Mouse (Mus musculus): ENCODE results near the gene Wdr6. TPM values are rescaled to one million over a fixed set of nuclear protein-coding genes. Genes with fewer than 3 reads are reported as not detected.

Wdr6 gene
- polyA plus RNA-seq, 1 experiment from 2014 or later, result 71.4 TPM

- Histone ChIP-seq H3K4me2 (replicated peaks) (no peak overlapping the region), H3K4me3 (replicated peaks) (no peak overlapping the region), H3K9me3 (no peaks in the 10 kb centered on the region), H3K27ac (no peak overlapping the region), H3K9ac (no peak overlapping the region), H3K4me1 (replicated peaks) (peaks cover 22% of the 10 kb centered on the region), H3K36me3 (no peaks in the 10 kb centered on the region), H3K27me3 (replicated peaks) (no peaks in the 10 kb centered on the region)
- ATAC-seq, result no peak
- 88% methylated on average over 4 of the region's 4 CpGs for WGBS
These were observed 12.9 kb upstream of the Wdr6 start for GRCm38 (mm10) chr9:108591462-108591861.

DNA sequence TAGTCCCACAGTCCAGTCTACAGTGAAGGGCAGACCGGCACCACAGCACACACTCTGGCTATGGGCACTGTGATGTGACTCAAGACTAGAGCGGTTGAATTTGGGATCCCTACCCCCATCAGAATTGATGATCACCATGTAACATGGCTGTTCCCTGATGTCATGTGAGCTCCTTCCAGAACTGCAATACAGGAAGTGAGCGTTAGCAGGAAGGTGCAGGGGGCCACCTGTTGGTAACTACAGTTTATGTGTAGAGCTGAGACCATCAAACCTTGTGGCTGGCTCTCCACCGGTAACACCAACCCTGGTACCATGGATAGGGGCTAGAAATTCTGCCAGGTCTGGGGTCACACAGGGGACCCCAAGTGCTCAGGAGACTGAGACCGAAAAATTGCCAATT lies 10.7 kb upstream of the Wdr6 start:
- 60% methylated on average over 5 of the region's 5 CpGs for WGBS
- H3K9me3 ChIP-seq, result no peaks in the 10 kb centered on the region
- peaks cover 22% of the 10 kb centered on the region for H3K4me1 ChIP-seq (replicated peaks)
- H3K36me3 ChIP-seq, result no peaks in the 10 kb centered on the region
- H3K9ac ChIP-seq, result no peak overlapping the region
- H3K27ac ChIP-seq, result no peak overlapping the region
- no peaks in the 10 kb centered on the region for H3K27me3 ChIP-seq (replicated peaks)
- no peak overlapping the region for H3K4me3 ChIP-seq (replicated peaks)
- H3K4me2 ChIP-seq (replicated peaks), result no peak overlapping the region
- no peak for ATAC-seq

DNA sequence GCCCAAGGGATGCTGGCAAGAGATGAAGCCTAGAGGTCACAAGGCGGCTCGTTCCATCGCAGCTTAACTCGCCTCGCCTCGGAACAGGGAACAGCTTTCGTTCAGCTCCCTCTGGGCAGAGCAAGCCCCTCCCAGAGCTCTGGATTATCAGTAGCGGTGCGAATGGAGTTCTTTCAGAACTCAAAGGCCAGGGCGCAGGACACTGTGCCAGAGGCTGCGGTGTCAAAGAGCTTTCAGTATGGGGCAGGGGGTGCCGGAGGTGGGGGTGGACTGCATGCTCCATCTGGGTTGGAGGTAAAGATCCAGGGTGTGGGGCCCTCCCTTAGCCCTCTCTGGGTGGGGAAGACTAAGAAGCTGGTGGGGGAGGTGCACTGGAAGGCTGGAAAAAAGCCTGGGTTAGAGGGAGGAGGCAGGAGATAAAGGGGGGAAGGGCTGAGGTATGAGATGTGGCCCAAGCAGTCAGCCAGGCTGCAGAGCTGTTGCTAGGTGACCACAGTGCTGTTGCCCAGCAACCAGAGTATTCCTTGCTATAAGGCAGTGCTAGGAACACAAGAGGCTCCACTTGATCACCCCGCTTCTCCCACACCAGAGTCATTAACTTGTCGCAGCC lies 9.1 kb upstream of the Wdr6 start:
- H3K9ac ChIP-seq, result no peak overlapping the region; the same call in 1 of the 2 replicates
- H3K4me3 ChIP-seq (replicated peaks), result 0 out of 2 replicates have a peak overlapping the region, but pooled peaks have one; percentile 4
- peaks cover 22% of the 10 kb centered on the region for H3K4me1 ChIP-seq (replicated peaks)

DNA sequence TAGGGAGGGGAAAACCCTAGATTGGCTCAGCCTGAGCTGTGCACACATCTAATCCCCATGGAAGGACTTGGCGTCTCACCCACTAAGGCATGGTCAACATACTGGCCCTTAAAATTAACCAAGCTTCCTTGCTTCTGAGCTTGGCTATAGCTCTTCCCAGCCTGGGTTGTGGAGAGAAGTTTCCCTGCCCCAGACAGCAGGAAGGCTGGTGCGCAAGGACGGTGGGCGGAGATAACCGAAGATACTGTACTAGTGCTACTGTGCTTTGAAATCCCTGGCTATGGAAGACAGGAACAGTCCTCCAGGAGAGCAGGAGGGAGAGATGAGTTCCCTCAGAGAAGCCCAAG lies 778 bp upstream of the Wdr6 start:
- no peaks in the 10 kb centered on the region for H3K27me3 ChIP-seq (replicated peaks)
- H3K9me3 ChIP-seq, result no peaks in the 10 kb centered on the region
- no peak; the same call in 1 of the 2 replicates for ATAC-seq
- peaks cover 21% of the 10 kb centered on the region for H3K4me1 ChIP-seq (replicated peaks)
- peak overlapping the region; percentile 72; the same call in 1 of the 2 replicates for H3K4me3 ChIP-seq (replicated peaks)
- peak overlapping the region; percentile 92 for H3K27ac ChIP-seq
- H3K36me3 ChIP-seq, result peaks cover 9% of the 10 kb centered on the region; the same call in 1 of the 2 replicates
- 48% methylated on average over 5 of the region's 5 CpGs for WGBS
- peak overlapping the region; percentile 83 for H3K9ac ChIP-seq
- peak overlapping the region; percentile 80 for H3K4me2 ChIP-seq (replicated peaks)

More for the DNA sequence above, 9.1 kb upstream of the Wdr6 start:
- H3K27me3 ChIP-seq (replicated peaks), result no peaks in the 10 kb centered on the region
- 10% methylated on average over 14 of the region's 14 CpGs for WGBS
- H3K27ac ChIP-seq, result peak overlapping the region; percentile 68
- peak overlapping the region; percentile 52 for H3K4me2 ChIP-seq (replicated peaks)
- no peaks in the 10 kb centered on the region for H3K36me3 ChIP-seq
- ATAC-seq, result peak; percentile 93
- H3K9me3 ChIP-seq, result no peaks in the 10 kb centered on the region

GRCm38 (mm10) chr9:108577934-108578544 lies 500 bp downstream of the Wdr6 start:
- Histone ChIP-seq H3K27ac (peak overlapping the region; percentile 92), H3K9me3 (no peaks in the 10 kb centered on the region), H3K9ac (peak overlapping the region; percentile 83), H3K36me3 (peaks cover 20% of the 10 kb centered on the region), H3K4me3 (replicated peaks) (peak overlapping the region; percentile 72), H3K4me1 (replicated peaks) (peaks cover 26% of the 10 kb centered on the region), H3K27me3 (replicated peaks) (no peaks in the 10 kb centered on the region), H3K4me2 (replicated peaks) (peak overlapping the region; percentile 80)
- under 1% methylated on average over 24 of the region's 24 CpGs for WGBS
- ATAC-seq, result peak; percentile 18

DNA sequence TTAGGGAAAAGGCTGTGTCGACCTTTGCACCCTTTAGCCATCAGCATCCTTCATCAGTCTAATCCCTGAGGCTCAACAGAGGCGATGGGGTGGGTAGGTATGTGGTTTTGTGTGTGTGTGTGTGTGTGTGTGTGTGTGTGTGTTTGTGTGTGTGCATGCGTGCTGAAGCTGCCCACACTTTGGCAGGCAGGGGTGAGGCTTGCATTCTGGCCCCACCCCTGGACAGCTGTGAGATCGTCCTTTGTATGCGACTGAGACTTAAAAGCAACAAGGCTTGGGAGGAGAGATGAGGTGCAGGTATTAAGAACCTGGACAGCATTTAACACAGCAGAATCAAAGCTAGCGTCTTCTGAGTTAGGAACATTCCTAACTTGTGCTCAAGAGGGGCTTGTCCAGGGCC lies 1.5 kb downstream of the Wdr6 start:
- Histone ChIP-seq H3K4me3 (replicated peaks) (peak overlapping the region; percentile 72), H3K9me3 (no peaks in the 10 kb centered on the region), H3K4me1 (replicated peaks) (peaks cover 26% of the 10 kb centered on the region), H3K36me3 (peaks cover 30% of the 10 kb centered on the region), H3K9ac (0 out of 2 replicates have a peak overlapping the region, but pooled peaks have one; percentile 83), H3K27me3 (replicated peaks) (no peaks in the 10 kb centered on the region), H3K4me2 (replicated peaks) (peak overlapping the region; percentile 80), H3K27ac (no peak overlapping the region)
- WGBS, result 33% methylated on average over 6 of the region's 6 CpGs
- no peak for ATAC-seq

GRCm38 (mm10) chr9:108575321-108576297 lies 2.9 kb downstream of the Wdr6 start:
- no peak overlapping the region for H3K4me2 ChIP-seq (replicated peaks)
- ATAC-seq, result no peak
- WGBS, result 83% methylated on average over 37 of the region's 37 CpGs
- H3K9me3 ChIP-seq, result no peaks in the 10 kb centered on the region
- no peaks in the 10 kb centered on the region for H3K27me3 ChIP-seq (replicated peaks)
- peaks cover 26% of the 10 kb centered on the region for H3K4me1 ChIP-seq (replicated peaks)
- no peak overlapping the region for H3K4me3 ChIP-seq (replicated peaks)
- no peak overlapping the region for H3K9ac ChIP-seq
- no peak overlapping the region for H3K27ac ChIP-seq
- H3K36me3 ChIP-seq, result peaks cover 40% of the 10 kb centered on the region

- Histone ChIP-seq H3K9me3 (no peaks in the 10 kb centered on the region), H3K4me2 (replicated peaks) (no peak overlapping the region), H3K27me3 (replicated peaks) (no peaks in the 10 kb centered on the region), H3K27ac (no peak overlapping the region), H3K4me1 (replicated peaks) (peaks cover 31% of the 10 kb centered on the region), H3K36me3 (peaks cover 40% of the 10 kb centered on the region), H3K9ac (no peak overlapping the region), H3K4me3 (replicated peaks) (no peak overlapping the region)
- WGBS, result 88% methylated on average over 12 of the region's 12 CpGs
- ATAC-seq, result no peak
These were observed 3.6 kb downstream of the Wdr6 start for GRCm38 (mm10) chr9:108574921-108575320.

- H3K36me3 ChIP-seq, result peaks cover 40% of the 10 kb centered on the region
These were observed 4.5 kb downstream of the Wdr6 start for GRCm38 (mm10) chr9:108573774-108574690.

GRCm38 (mm10) chr9:108572321-108572720 lies 6.2 kb downstream of the Wdr6 start:
- Histone ChIP-seq H3K4me3 (replicated peaks) (no peak overlapping the region), H3K36me3 (peaks cover 40% of the 10 kb centered on the region), H3K4me2 (replicated peaks) (no peak overlapping the region), H3K9me3 (no peaks in the 10 kb centered on the region), H3K27me3 (replicated peaks) (no peaks in the 10 kb centered on the region), H3K4me1 (replicated peaks) (peaks cover 31% of the 10 kb centered on the region), H3K9ac (no peak overlapping the region), H3K27ac (no peak overlapping the region)
- 69% methylated on average over 10 of the region's 10 CpGs for WGBS
- ATAC-seq, result no peak

More at GRCm38 (mm10) chr9:108573774-108574690, 4.5 kb downstream of the Wdr6 start:
- Histone ChIP-seq H3K9ac (no peak overlapping the region), H3K4me3 (replicated peaks) (no peak overlapping the region), H3K4me2 (replicated peaks) (no peak overlapping the region), H3K27me3 (replicated peaks) (no peaks in the 10 kb centered on the region), H3K9me3 (no peaks in the 10 kb centered on the region), H3K27ac (no peak overlapping the region), H3K4me1 (replicated peaks) (peaks cover 27% of the 10 kb centered on the region)
- ATAC-seq, result no peak
- 55% methylated on average over 26 of the region's 26 CpGs for WGBS

DNA sequence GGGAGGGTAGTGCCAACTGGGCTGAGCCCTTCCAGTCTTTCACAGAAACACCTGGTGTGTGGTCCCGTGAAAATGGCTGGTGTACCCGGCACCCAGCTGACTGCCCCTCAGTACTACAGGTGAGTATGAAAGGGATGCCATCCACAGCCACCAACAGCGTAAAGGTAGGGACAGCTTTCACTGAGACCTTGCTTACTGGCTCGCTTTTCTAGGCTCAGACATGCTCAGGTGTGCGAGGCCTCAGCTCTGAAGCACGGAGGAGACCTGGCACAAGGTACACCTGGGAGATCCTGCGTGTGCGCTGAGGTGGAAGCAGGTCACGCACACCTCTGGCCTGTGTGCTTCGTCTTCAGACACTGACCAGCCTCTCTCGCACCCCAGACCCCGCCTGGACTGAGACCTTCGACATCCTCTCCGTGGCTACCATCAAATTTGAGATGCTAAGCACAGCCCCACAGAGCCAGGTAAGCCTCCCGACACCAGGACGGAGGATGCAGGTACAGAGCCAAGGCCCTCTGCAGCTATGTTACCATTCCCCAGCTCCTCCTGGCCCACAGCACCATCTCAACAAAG lies 7.1 kb downstream of the Wdr6 start:
- no peaks in the 10 kb centered on the region for H3K27me3 ChIP-seq (replicated peaks)
- 89% methylated on average over 16 of the region's 16 CpGs for WGBS
- no peak overlapping the region for H3K9ac ChIP-seq
- no peak overlapping the region for H3K4me3 ChIP-seq (replicated peaks)
- ATAC-seq, result no peak
- peaks cover 39% of the 10 kb centered on the region for H3K36me3 ChIP-seq
- no peaks in the 10 kb centered on the region for H3K9me3 ChIP-seq
- no peak overlapping the region for H3K27ac ChIP-seq
- peaks cover 23% of the 10 kb centered on the region for H3K4me1 ChIP-seq (replicated peaks)
- no peak overlapping the region for H3K4me2 ChIP-seq (replicated peaks)
